Mouse (Mus musculus) urinary bladder, postnatal 25 days (tissue): Measurements from ENCODE around the gene Eln.
A peak's percentile ranks its signal among the peaks of the same experiment; 100 is the strongest.

Experiments
- DNase-seq: peaks from one replicate; pipeline ENCODE4 v3.0.0; 2022; ENCODE audit warnings: low spot score

Eln gene

GRCm38 (mm10) chr5:134683813-134684212 lies 63.3 kb downstream of the Eln start:
- no peak for DNase-seq

GRCm38 (mm10) chr5:134680238-134680637 lies 66.9 kb downstream of the Eln start:
- DNase-seq: peak; percentile 42

GRCm38 (mm10) chr5:134678827-134679546 lies 68.1 kb downstream of the Eln start:
- DNase-seq: no peak

GRCm38 (mm10) chr5:134678031-134678430 lies 69.1 kb downstream of the Eln start:
- DNase-seq: no peak

- DNase-seq: no peak
These were observed 69.6 kb downstream of the Eln start for GRCm38 (mm10) chr5:134677491-134677890.

GRCm38 (mm10) chr5:134675956-134676759 lies 71.0 kb downstream of the Eln start:
- DNase-seq: peak; percentile 71

GRCm38 (mm10) chr5:134674977-134675376 lies 72.1 kb downstream of the Eln start:
- no peak for DNase-seq

- DNase-seq: no peak
These were observed 74.5 kb downstream of the Eln start for GRCm38 (mm10) chr5:134672611-134673010.

- DNase-seq: no peak
These were observed 75.0 kb downstream of the Eln start for GRCm38 (mm10) chr5:134672198-134672516.

- no peak for DNase-seq
These were observed 75.6 kb downstream of the Eln start for GRCm38 (mm10) chr5:134671335-134672197.

GRCm38 (mm10) chr5:134669001-134669708 lies 78.0 kb downstream of the Eln start:
- DNase-seq: no peak

- no peak for DNase-seq
These were observed 78.6 kb downstream of the Eln start for GRCm38 (mm10) chr5:134668495-134668894.

- no peak for DNase-seq
These were observed 90.4 kb downstream of the Eln start for GRCm38 (mm10) chr5:134656708-134657107.
